Mouse (Mus musculus) intestine, postnatal 0 days (tissue): ENCODE data around the gene Tub. TPM values are rescaled to one million over a fixed set of nuclear protein-coding genes. Genes with fewer than 3 reads are reported as not detected.

Source experiments
- ATAC-seq: fragments of 200-750 bp; cut with Nextera tagmentation; 2 replicates; pipeline ENCODE4 v1.8.0; 2017; ENCODE audit warnings: mild to moderate bottlenecking, moderate TSS enrichment, moderate library complexity
- H3K27ac ChIP-seq: fragments of 300-500 bp; sonication (generic); 2 replicates; pipeline ENCODE4 v1.5.1; 2014; ENCODE audit warnings: mild to moderate bottlenecking, low read depth, low read length, moderate library complexity
- H3K27me3 ChIP-seq: fragments of 300-500 bp; sonication (generic); replicated peaks from 2 replicates; pipeline ENCODE4 v1.6.1; 2014; ENCODE audit warnings: low read length, mixed read lengths; ENCODE audit not compliant: control insufficient read depth, insufficient read depth
- H3K36me3 ChIP-seq: fragments of 300-500 bp; sonication (generic); 2 replicates; pipeline ENCODE4 v1.6.1; 2014; ENCODE audit warnings: mild to moderate bottlenecking, moderate library complexity; ENCODE audit not compliant: control insufficient read depth, insufficient read depth
- H3K4me1 ChIP-seq: fragments of 300-500 bp; sonication (generic); replicated peaks from 2 replicates; pipeline ENCODE4 v1.6.1; 2014; ENCODE audit warnings: antibody characterized with exemption, low read length, mixed read lengths; ENCODE audit not compliant: control insufficient read depth, insufficient read depth
- H3K4me2 ChIP-seq: fragments of 300-500 bp; sonication (generic); replicated peaks from 2 replicates; pipeline ENCODE4 v1.6.1; 2014; ENCODE audit warnings: low read depth, mild to moderate bottlenecking, moderate library complexity
- H3K4me3 ChIP-seq: fragments of 300-500 bp; sonication (generic); 2 replicates; pipeline ENCODE4 v1.5.1; 2014; ENCODE audit warnings: low read depth, low read length
- H3K9ac ChIP-seq: fragments of 300-500 bp; sonication (generic); 2 replicates; pipeline ENCODE4 v1.6.1; 2014; ENCODE audit warnings: mild to moderate bottlenecking, low read depth, low read length
- H3K9me3 ChIP-seq: fragments of 300-500 bp; sonication (generic); 2 replicates; pipeline ENCODE4 v1.6.1; 2016; ENCODE audit warnings: mixed run types; ENCODE audit not compliant: control insufficient read depth
- CTCF ChIP-seq: sonication (generic); IDR thresholded peaks from 2 replicates; pipeline ENCODE4 v1.5.1; 2016; ENCODE audit warnings: low read depth, mild to moderate bottlenecking, control low read depth, antibody characterized with exemption, moderate library complexity
- WGBS: fragments of 180-500 bp; shearing (Covaris S2); extraction: QIAGEN DNeasy Blood & Tissue Kit; methylation state at CpG from one replicate; pipeline ENCODE4 v1.1.7; 2014; 5-methylcytosine and 5-hydroxymethylcytosine counted together
- polyA plus RNA-seq: library from polyadenylated mRNA; unstranded; fragments of >200 nt; fragmentation: Nextera tagmentation; extraction: Ambion mirVana; gene quantifications from 2 replicates; pipeline ENCODE4 v1.2.1, GENCODE M21; 2015

Gene Tub
- polyA plus RNA-seq, 1 experiment from 2014 or later = 1.1 TPM

DNA sequence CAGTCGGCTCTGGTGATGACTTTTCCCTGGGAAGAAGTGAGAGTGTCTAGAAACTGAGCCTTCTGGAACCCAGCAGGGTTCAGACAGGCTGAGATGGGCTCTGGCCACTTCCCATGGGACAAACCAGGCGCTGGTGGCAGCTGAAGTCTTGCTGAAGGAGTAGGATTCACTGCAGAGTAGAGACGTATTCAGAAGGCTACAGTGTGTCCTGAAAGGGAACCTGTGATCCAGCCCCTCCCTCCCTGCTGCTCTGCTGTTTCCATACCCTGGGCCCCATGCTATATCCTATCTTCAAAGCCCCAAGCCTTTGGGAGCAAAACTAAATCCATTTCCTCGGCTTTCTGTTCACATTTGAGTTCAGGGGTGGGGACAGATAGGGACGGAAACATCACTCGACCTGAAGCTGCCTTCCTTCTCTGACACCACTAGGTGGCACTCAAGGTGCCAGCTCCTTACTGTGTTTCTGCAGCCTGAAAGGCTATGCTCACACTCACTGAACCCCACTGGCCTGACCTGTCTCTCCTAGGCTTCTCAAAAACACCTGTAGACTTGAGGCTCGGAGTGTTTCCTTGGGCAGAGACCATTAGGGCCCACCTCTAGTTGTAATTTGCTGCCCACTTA lies 16.7 kb downstream of the Tub start:
- no peak overlapping the region for H3K9ac ChIP-seq
- no peaks in the 10 kb centered on the region for H3K27me3 ChIP-seq
- H3K4me1 ChIP-seq = no peaks in the 10 kb centered on the region
- 26% methylated on average over 7 of the region's 7 CpGs for WGBS
- no peaks in the 10 kb centered on the region for H3K36me3 ChIP-seq
- no peak overlapping the region for H3K4me3 ChIP-seq
- no peak overlapping the region for H3K27ac ChIP-seq
- peak; percentile 91 for TF ChIP-seq CTCF
- H3K4me2 ChIP-seq = no peak overlapping the region
- no peaks in the 10 kb centered on the region for H3K9me3 ChIP-seq
- 0 out of 2 replicates have a peak, but pooled peaks have one; percentile 41 for ATAC-seq

GRCm38 (mm10) chr7:108968201-108968600 lies 18.1 kb downstream of the Tub start:
- Histone ChIP-seq H3K4me3 (no peak overlapping the region), H3K9ac (no peak overlapping the region), H3K4me1 (no peaks in the 10 kb centered on the region), H3K9me3 (no peaks in the 10 kb centered on the region), H3K36me3 (no peaks in the 10 kb centered on the region), H3K27ac (no peak overlapping the region), H3K27me3 (no peaks in the 10 kb centered on the region), H3K4me2 (no peak overlapping the region)
- no peak for ATAC-seq
- WGBS = 26% methylated on average over 6 of the region's 6 CpGs
- no peak for TF ChIP-seq CTCF

- ATAC-seq = no peak
- Histone ChIP-seq H3K36me3 (no peaks in the 10 kb centered on the region), H3K27me3 (no peaks in the 10 kb centered on the region), H3K27ac (no peak overlapping the region), H3K9ac (no peak overlapping the region), H3K4me3 (no peak overlapping the region), H3K9me3 (no peaks in the 10 kb centered on the region), H3K4me1 (no peaks in the 10 kb centered on the region), H3K4me2 (no peak overlapping the region)
- 63% methylated on average over 6 of the region's 6 CpGs for WGBS
- TF ChIP-seq CTCF = no peak
These were observed 22.1 kb downstream of the Tub start for GRCm38 (mm10) chr7:108972273-108972672.

DNA sequence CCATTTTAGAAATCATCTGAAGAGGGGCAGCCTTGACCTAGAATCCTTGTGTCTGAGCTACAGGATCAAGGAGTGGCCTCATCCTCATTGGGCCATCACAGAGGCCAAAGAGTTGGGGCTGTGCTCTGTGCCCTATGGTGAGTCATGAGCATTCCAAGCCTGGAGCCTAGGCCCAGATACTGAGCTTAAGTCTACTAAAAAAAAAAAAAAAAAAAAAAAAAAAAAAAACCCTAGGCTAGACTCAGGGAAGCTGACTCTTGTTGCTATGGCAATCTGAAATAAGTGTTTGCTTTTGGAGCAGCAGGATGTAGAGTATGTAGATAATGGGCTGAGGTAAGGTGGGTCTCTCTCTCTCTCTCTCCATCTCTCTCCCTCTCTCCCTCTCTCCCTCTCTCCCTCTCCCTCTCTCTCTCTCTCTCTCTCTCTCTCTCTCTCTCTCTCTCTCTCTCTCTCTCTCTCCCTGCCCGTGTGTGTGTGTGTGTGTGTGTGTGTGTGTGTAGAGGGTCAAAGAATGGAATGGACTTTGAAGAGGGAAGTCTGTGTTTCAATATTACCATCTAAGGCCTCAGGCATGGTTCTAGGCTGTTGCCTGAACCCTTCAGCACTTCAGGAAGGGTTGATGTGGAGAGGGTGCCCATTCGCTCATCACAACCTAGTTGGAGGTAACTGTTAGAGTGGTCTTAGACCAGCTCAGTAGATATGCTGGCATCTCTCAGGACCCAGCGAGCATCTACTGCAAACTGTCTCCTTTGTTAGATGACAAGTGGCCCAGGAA lies 36.0 kb downstream of the Tub start:
- Histone ChIP-seq H3K27ac (no peak overlapping the region), H3K4me1 (no peaks in the 10 kb centered on the region), H3K36me3 (no peaks in the 10 kb centered on the region), H3K9ac (no peak overlapping the region), H3K27me3 (no peaks in the 10 kb centered on the region), H3K9me3 (no peaks in the 10 kb centered on the region), H3K4me2 (no peak overlapping the region), H3K4me3 (no peak overlapping the region)
- 92% methylated on average over 2 of the region's 3 CpGs for WGBS
- TF ChIP-seq CTCF = no peak
- no peak for ATAC-seq

DNA sequence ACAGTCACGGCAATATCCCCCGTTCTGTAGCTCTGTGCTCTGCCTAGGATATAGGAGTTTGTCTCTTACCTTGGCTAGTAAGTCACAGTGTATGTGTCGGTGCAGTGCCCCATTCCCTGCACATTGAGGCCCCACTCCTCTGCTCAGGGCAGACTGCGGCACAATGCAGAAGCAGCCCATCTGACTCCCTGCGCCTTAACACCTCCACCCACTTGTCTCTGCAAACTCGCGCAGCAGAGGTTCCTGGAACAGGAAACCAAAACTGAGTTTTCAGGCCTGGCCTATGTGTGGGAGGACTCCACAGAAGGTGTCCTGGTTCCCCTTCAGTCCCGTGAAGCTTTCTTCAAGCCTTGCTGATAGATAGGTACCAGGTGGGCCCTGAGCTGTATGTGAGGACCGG lies 41.1 kb downstream of the Tub start:
- Histone ChIP-seq H3K27ac (no peak overlapping the region), H3K9ac (no peak overlapping the region), H3K9me3 (no peaks in the 10 kb centered on the region), H3K4me2 (no peak overlapping the region), H3K4me3 (no peak overlapping the region), H3K4me1 (no peaks in the 10 kb centered on the region), H3K27me3 (no peaks in the 10 kb centered on the region), H3K36me3 (no peaks in the 10 kb centered on the region)
- ATAC-seq = no peak
- no peak for TF ChIP-seq CTCF
- WGBS = 83% methylated on average over 9 of the region's 9 CpGs

GRCm38 (mm10) chr7:108993230-108993629 lies 43.1 kb downstream of the Tub start:
- WGBS = 66% methylated on average over 7 of the region's 7 CpGs
- H3K9me3 ChIP-seq = no peaks in the 10 kb centered on the region
- TF ChIP-seq CTCF = no peak
- H3K27me3 ChIP-seq = no peaks in the 10 kb centered on the region
- ATAC-seq = no peak
- no peaks in the 10 kb centered on the region for H3K4me1 ChIP-seq
- no peak overlapping the region for H3K4me2 ChIP-seq
- H3K4me3 ChIP-seq = no peak overlapping the region
- H3K27ac ChIP-seq = no peak overlapping the region
- H3K9ac ChIP-seq = no peak overlapping the region
- H3K36me3 ChIP-seq = no peaks in the 10 kb centered on the region
